Mouse (Mus musculus): ENCODE results near the gene Kcnb1. TPM values are rescaled to one million over a fixed set of nuclear protein-coding genes. Genes with fewer than 3 reads are reported as not detected.

Kcnb1 gene
- polyA plus RNA-seq, 1 experiment from 2014 or later = 1.6 TPM

DNA sequence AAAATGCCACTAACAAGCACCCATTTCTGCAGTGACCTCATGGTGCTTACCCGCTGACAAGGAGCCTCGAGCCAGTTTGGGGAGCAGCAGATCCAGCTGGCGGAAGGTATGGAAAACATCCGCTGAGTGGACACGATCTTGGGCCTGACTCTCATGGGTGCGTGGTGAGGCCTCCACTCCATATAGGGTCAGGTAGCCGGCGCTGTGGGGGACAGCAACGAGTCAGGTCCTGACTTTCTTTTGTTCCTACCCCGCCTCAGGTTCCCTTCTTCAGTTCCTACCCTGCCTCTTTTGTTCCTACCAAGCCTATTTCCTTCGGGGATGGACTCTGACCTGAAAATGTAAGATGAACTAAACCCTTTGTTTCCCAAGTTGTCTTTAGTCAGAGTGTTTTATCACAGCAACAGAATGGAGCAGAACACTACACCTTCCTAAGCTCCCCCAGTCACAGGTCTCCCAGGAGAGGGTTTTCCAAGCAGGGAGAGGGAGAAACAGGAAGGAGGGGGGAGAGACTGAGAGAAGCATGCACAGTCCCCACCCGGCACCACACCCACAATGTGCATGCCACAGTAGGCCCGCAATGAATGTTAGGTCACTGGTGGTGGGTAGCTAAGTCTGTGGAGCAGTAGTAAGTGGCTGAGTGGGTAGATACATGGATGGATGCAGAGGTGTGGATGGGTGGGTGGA, 31.3 kb upstream of the Kcnb1 start:
- H3K9ac ChIP-seq (ENCODE audit: low read length) = no peak overlapping the region
- H3K27ac ChIP-seq (replicated peaks) = no peak overlapping the region
- no peak for ATAC-seq (ENCODE audit: low FRiP score, low TSS enrichment)
- 67% methylated on average over 13 of the region's 13 CpGs for WGBS
- no peak overlapping the region for H3K4me2 ChIP-seq (replicated peaks; ENCODE audit: low read depth)
- no peaks in the 10 kb centered on the region for H3K9me3 ChIP-seq (ENCODE audit: control insufficient read depth, low read length)
- H3K4me1 ChIP-seq (replicated peaks; ENCODE audit: control insufficient read depth, insufficient read depth) = no peaks in the 10 kb centered on the region
- TF ChIP-seq EP300 (optimal IDR thresholded peaks at IDR 0.05) (no peak), CTCF (IDR thresholded peaks at IDR 0.05; ENCODE audit: low read depth) (no peak)
- no peaks in the 10 kb centered on the region for H3K27me3 ChIP-seq (ENCODE audit: control insufficient read depth, insufficient read depth, low read length)
- H3K4me3 ChIP-seq (ENCODE audit: low read depth, low read length) = no peak overlapping the region
- no peaks in the 10 kb centered on the region for H3K36me3 ChIP-seq (ENCODE audit: control insufficient read depth, insufficient read depth, low read length)
- DNase-seq (ENCODE audit: low spot score) = no peak

DNA sequence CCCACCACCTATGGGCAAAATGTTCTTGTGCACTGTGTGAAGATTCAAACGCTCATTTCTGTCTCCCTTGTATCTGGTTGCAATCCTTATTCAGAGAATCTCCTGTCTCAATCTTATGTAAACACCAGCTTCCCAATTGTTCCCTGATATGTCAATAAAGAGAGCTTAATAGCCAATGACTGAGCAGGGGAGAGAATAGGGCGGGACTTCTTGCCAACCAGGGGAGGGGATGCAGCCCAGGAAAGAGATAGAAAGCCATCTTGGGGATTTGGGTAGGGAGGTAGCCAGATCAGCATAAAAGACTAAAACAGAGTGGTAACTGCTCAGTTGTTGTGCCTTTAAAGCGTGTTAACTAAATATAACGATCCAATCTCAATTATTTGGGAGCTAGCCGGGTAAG, 30.8 kb upstream of the Kcnb1 start:
- TF ChIP-seq CTCF (IDR thresholded peaks at IDR 0.05; ENCODE audit: low read depth) (no peak), EP300 (optimal IDR thresholded peaks at IDR 0.05) (no peak)
- no peaks in the 10 kb centered on the region for H3K9me3 ChIP-seq (ENCODE audit: control insufficient read depth, low read length)
- no peaks in the 10 kb centered on the region for H3K27me3 ChIP-seq (ENCODE audit: control insufficient read depth, insufficient read depth, low read length)
- no peak overlapping the region for H3K27ac ChIP-seq (replicated peaks)
- no peak overlapping the region for H3K4me3 ChIP-seq (ENCODE audit: low read depth, low read length)
- ATAC-seq (ENCODE audit: low FRiP score, low TSS enrichment) = no peak
- no peaks in the 10 kb centered on the region for H3K36me3 ChIP-seq (ENCODE audit: control insufficient read depth, insufficient read depth, low read length)
- no peak overlapping the region for H3K4me2 ChIP-seq (replicated peaks; ENCODE audit: low read depth)
- no peak overlapping the region for H3K9ac ChIP-seq (ENCODE audit: low read length)
- no peaks in the 10 kb centered on the region for H3K4me1 ChIP-seq (replicated peaks; ENCODE audit: control insufficient read depth, insufficient read depth)
- DNase-seq (ENCODE audit: low spot score) = no peak
- 74% methylated on average over 5 of the region's 5 CpGs for WGBS

GRCm38 (mm10) chr2:167219154-167219775, 29.3 kb upstream of the Kcnb1 start:
- no peaks in the 10 kb centered on the region for H3K27me3 ChIP-seq (ENCODE audit: control insufficient read depth, insufficient read depth, low read length)
- no peak overlapping the region for H3K9ac ChIP-seq (ENCODE audit: low read length)
- ATAC-seq (ENCODE audit: low FRiP score, low TSS enrichment) (peak; percentile 72; the same call in 1 of the 2 replicates), DNase-seq (ENCODE audit: low spot score) (peak; percentile 88)
- H3K36me3 ChIP-seq (ENCODE audit: control insufficient read depth, insufficient read depth, low read length) = no peaks in the 10 kb centered on the region
- no peaks in the 10 kb centered on the region for H3K9me3 ChIP-seq (ENCODE audit: control insufficient read depth, low read length)
- no peak overlapping the region for H3K27ac ChIP-seq (replicated peaks)
- no peak overlapping the region for H3K4me3 ChIP-seq (ENCODE audit: low read depth, low read length)
- WGBS = 39% methylated on average over 8 of the region's 8 CpGs
- TF ChIP-seq EP300 (optimal IDR thresholded peaks at IDR 0.05) = no peak
- TF ChIP-seq CTCF (IDR thresholded peaks at IDR 0.05; ENCODE audit: low read depth) = peak; percentile 98
- no peak overlapping the region for H3K4me2 ChIP-seq (replicated peaks; ENCODE audit: low read depth)
- no peaks in the 10 kb centered on the region for H3K4me1 ChIP-seq (replicated peaks; ENCODE audit: control insufficient read depth, insufficient read depth)

- Histone ChIP-seq H3K4me2 (replicated peaks; ENCODE audit: low read depth) (no peak overlapping the region), H3K9ac (ENCODE audit: low read length) (no peak overlapping the region), H3K27me3 (ENCODE audit: control insufficient read depth, insufficient read depth, low read length) (no peaks in the 10 kb centered on the region), H3K4me1 (replicated peaks; ENCODE audit: control insufficient read depth, insufficient read depth) (no peaks in the 10 kb centered on the region), H3K4me3 (ENCODE audit: low read depth, low read length) (no peak overlapping the region), H3K36me3 (ENCODE audit: control insufficient read depth, insufficient read depth, low read length) (no peaks in the 10 kb centered on the region), H3K9me3 (ENCODE audit: control insufficient read depth, low read length) (no peaks in the 10 kb centered on the region), H3K27ac (replicated peaks) (no peak overlapping the region)
- TF ChIP-seq EP300 (optimal IDR thresholded peaks at IDR 0.05) (no peak), CTCF (IDR thresholded peaks at IDR 0.05; ENCODE audit: low read depth) (no peak)
- DNase-seq (ENCODE audit: low spot score) (no peak), ATAC-seq (ENCODE audit: low FRiP score, low TSS enrichment) (no peak)
- 98% methylated on average over 12 of the region's 12 CpGs for WGBS
Measured at GRCm38 (mm10) chr2:167213666-167214065, 23.7 kb upstream of the Kcnb1 start.

GRCm38 (mm10) chr2:167213076-167213475, 23.1 kb upstream of the Kcnb1 start:
- H3K27ac ChIP-seq (replicated peaks) = no peak overlapping the region
- H3K9ac ChIP-seq (ENCODE audit: low read length) = no peak overlapping the region
- H3K36me3 ChIP-seq (ENCODE audit: control insufficient read depth, insufficient read depth, low read length) = no peaks in the 10 kb centered on the region
- 96% methylated on average over 3 of the region's 3 CpGs for WGBS
- no peaks in the 10 kb centered on the region for H3K27me3 ChIP-seq (ENCODE audit: control insufficient read depth, insufficient read depth, low read length)
- H3K4me1 ChIP-seq (replicated peaks; ENCODE audit: control insufficient read depth, insufficient read depth) = no peaks in the 10 kb centered on the region
- no peaks in the 10 kb centered on the region for H3K9me3 ChIP-seq (ENCODE audit: control insufficient read depth, low read length)
- no peak overlapping the region for H3K4me2 ChIP-seq (replicated peaks; ENCODE audit: low read depth)
- no peak for TF ChIP-seq EP300 (optimal IDR thresholded peaks at IDR 0.05)
- TF ChIP-seq CTCF (IDR thresholded peaks at IDR 0.05; ENCODE audit: low read depth) = peak; percentile 56
- H3K4me3 ChIP-seq (ENCODE audit: low read depth, low read length) = no peak overlapping the region
- DNase-seq (ENCODE audit: low spot score) = no peak
- ATAC-seq (ENCODE audit: low FRiP score, low TSS enrichment) = no peak

- no peak overlapping the region for H3K9ac ChIP-seq (ENCODE audit: low read length)
- H3K27ac ChIP-seq (replicated peaks) = no peak overlapping the region
- TF ChIP-seq CTCF (IDR thresholded peaks at IDR 0.05; ENCODE audit: low read depth) (no peak), EP300 (optimal IDR thresholded peaks at IDR 0.05) (no peak)
- no peak overlapping the region for H3K4me2 ChIP-seq (replicated peaks; ENCODE audit: low read depth)
- no peaks in the 10 kb centered on the region for H3K27me3 ChIP-seq (ENCODE audit: control insufficient read depth, insufficient read depth, low read length)
- no peaks in the 10 kb centered on the region for H3K4me1 ChIP-seq (replicated peaks; ENCODE audit: control insufficient read depth, insufficient read depth)
- no peak overlapping the region for H3K4me3 ChIP-seq (ENCODE audit: low read depth, low read length)
- DNase-seq (ENCODE audit: low spot score) (no peak), ATAC-seq (ENCODE audit: low FRiP score, low TSS enrichment) (no peak)
- H3K9me3 ChIP-seq (ENCODE audit: control insufficient read depth, low read length) = no peaks in the 10 kb centered on the region
- no peaks in the 10 kb centered on the region for H3K36me3 ChIP-seq (ENCODE audit: control insufficient read depth, insufficient read depth, low read length)
- WGBS = 86% methylated on average over 6 of the region's 6 CpGs
Measured at GRCm38 (mm10) chr2:167212551-167212950, 22.6 kb upstream of the Kcnb1 start.

Measured in stomach, postnatal 0 days (tissue).